Mouse (Mus musculus) layer of hippocampus, adult 9-10 months (tissue): ENCODE data around the gene Tbc1d23.
A peak's percentile ranks its signal among the peaks of the same experiment; 100 is the strongest.
"Not testable (repeated sequence)": the region's sequence is repeated elsewhere in the genome, so short reads cannot be mapped to it uniquely, and the experiment has no call there.

ENCODE experiments used
- DNase-seq: peaks from one replicate; pipeline ENCODE4 v3.0.0; 2022; ENCODE audit warnings: low spot score

Tbc1d23 gene

DNA sequence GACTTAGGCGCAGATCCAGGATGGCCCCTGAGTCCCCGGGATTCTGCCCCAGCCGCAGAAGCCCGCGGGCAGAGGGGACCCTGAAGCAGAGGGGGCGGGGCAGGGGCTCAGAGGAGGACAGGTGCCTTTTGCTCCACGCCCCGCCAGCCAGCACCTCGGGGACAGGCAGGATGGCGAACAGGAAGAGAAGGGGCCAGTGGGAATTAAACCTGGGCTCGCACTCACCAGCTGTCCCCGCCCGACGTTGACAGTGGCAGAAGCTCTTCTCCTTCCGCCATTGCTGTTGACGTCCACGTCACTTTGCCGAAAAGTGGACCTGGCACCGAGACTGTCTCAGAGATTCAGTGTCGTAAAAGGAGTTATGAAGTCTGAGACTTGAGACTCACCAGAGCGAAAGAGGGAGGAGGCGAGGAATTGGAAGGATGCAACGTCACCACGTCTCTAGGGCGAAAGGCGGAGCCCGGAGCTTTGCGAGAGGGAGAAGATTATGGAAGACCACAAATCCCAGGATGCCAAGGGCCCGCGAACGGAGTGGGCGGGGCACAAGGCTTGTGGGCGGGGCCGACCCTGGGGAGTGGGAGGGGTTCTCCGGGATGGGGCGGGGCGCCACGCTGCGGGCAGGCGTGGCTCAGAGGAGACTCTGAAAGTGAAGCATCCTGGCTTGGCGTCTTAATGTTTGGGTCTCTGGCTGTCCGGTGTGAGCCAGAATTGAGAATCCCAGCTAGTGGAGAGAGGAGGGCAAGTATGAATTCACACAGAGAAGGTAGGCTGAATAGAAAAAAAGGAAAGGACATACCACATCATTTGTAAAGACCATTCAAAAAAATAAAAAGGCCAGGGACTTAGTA is at the start of gene Tbc1d23:
Gene Tbc1d23 (minus strand): TSS at position 416 of the 848 bp plus-strand sequence.
- DNase-seq = peak; percentile 93

DNA sequence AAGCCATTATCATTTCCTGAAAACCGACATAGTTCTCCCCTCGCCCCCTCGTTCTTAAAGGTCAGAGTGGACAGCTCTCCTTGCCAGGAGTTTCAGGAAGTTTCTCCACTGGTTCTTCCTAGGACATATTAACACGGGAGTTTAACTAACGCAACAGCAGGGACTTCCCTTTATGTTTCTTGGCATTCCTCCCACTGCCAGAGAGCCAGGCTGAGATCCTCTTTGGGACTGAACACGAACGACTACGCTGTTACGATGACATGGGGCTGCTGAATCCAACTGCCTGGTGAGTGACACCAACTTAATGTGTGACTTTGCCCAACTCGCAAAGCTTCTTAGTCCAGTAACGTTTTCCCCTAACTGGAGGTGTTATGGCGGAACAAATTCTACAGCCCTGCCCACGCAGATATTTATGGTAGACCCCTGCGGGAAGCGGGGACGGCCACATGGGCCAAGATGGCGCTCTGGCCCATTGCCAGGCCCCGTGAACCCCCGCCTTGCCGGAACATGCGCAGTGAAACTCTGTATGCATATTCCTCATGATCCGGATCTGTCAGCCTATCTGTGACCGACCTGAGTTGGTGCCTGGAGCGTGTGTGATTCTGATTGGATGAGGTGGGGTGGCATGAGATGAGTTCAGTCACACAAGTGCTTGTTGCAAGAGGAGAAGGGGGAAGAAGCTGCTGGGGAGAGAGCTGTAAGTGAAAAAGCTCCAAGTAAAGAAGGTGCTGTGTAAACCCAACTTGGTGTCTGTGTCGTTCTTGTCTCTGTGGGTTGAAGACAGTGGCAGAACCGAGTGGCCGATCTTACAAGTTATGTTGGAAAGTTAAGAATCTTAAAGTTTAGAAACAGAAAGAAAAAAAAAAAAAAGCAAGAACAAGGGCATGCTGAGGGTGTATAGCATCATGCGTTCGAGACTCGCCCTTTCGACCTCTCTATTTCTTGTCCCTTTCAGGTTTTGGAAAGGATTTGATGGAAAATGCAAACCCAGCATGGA is 49.2 kb upstream of the Tbc1d23 start:
- no peak for DNase-seq

DNA sequence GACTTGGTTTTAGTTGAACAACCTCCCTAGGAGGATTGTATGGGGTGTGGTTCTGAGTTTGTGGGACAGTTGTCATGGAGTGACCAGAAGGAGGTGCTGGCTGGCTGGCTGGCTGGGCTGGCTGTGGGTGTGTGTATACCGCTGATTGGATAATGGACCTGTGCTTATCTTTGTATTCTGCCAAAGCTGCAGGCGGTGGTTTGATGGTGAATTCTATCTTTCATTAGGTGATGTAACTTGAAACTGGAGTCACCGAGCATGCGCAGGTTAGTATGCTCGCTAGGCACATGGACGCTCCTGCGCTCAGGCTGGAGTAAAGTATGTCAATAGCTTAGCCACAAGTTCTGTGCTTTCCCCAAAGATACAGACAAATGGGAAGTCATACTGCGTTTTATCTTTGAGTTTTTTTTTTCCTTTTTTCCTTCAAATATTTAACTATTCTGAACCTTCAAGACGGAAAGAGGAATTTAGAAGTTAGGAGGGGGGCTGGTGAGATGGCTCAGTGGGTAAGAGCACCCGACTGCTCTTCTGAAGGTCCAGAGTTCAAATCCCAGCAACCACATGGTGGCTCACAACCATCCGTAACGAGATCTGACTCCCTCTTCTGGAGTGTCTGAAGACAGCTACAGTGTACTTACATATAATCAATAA is 47.8 kb upstream of the Tbc1d23 start:
- DNase-seq = no peak

DNA sequence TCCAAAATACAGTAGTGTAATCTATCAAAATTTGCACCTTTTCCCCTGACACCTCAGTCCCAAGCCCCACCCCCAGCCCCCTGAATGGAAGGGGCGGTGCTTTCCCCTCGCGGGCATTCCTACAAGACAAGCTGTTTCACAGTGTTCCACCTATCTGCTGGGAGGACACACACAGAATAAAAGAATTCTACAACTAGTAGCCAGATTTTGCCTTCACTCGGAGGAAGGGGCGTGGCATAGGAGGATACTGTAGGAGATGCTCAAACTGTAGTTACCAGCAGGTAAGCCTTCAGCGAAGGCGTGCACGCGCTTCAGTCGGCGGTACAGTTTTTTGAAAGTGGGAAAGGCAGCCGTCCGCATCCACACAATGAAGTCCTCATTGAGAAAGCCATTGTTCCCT is 38.4 kb upstream of the Tbc1d23 start:
- no peak for DNase-seq

DNA sequence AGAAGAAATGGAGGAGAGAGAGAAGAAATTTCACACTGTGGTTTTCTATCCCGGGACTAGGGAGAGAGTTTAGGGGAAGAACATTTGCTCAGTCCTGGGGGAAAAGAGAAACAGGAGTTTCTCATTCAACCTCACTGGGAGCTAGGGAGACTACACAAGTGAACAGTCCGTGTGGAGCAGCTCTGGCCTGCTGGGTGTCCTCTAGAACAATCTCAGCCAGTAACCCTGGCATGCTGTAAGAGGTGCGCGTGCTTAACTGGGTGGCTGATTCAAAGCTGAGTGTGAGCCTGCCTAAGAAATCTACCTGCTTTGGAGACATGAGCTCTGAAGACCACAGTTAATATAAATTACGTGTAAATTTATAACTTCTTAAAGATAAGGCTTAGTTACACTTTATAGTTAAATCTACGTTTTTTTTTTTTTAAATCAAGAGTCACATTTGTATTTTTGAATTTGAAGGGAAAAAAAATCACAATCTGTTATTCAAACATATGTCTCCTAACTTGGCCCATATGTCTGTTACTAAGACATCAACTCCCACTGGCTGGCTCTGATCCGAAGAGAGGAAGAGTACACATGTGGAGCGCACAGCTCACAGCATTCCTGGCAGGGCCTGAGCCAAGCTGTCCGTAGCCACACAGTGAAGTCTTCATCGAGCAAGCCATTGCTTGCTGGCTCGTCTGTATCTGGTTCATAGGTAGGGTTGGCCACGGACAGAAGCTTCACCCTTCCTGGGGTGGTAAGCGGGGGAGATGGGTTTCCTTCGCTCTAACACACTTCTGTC is 36.9 kb upstream of the Tbc1d23 start:
- DNase-seq = peak; percentile 26

DNA sequence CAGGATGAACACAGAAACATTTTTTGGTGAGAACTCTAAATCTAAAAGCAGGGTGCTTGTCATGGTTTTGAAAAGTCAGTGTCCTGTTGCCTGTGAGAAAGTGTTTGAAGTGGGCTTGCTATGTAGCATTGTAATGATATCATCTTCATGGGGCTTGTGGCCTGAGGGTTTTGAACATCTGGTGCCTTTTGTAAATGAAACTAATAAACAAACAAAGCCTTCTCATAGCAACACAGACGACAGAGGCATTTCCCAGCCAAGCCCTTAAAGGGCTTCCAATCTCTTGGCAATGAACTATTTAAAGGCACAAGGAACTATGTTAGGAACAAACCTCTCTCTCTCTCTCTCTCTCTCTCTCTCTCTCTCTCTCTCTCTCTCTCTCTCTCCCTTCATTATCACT is 35.8 kb upstream of the Tbc1d23 start:
- no peak for DNase-seq

DNA sequence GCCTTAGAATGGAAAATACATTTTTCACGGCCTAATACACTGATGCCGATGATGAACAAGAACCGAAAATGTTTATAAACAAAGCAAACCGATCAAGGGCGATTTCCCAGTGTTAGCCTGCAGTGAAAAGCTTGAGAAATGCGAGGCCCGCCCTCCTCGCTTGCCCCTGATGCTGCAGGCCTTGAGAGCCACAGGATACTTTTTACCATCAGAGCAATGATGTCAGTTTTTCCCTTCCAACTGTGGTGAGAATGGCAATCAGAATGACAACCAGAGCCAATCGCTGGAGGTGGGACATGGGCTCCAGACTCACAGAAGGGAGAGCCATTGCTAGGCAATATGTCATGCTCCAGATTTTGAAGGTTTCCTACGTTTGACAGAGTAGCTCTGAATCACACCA is 28.8 kb upstream of the Tbc1d23 start:
- DNase-seq = no peak

DNA sequence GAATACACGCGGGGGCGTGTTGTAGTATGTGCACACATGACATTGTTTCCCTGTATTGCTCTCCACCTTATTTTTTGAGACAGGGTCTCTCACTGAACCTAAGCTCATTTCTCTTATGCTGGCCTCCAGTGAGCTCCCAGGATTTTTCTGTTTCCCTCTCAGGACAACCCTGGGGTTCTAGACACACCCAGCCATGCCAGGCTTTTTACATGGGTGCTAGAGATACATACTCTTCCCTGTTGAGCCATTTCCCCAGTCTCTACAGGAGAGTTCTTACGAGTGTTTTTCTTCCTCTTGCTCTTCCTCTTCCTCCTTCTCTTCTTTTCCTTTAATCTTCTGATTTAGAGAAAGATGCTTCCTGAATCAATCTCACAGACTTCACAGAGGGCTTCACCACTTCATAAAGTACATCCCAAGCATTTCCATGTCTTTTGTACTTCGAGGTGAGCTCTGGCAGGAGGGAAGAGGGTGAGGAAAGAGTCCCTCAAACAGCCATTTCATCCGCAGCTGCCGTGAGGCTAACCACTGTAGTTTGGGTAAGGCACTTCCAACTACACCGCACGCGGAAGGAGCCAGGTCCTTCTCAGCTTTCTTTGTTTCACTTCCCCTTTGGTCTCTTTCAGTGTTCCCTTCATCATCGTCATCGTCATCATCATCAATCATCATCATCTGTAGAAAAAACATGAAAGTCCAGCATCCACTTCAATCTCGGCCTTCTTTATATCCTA is 28.2 kb upstream of the Tbc1d23 start:
- no peak for DNase-seq

DNA sequence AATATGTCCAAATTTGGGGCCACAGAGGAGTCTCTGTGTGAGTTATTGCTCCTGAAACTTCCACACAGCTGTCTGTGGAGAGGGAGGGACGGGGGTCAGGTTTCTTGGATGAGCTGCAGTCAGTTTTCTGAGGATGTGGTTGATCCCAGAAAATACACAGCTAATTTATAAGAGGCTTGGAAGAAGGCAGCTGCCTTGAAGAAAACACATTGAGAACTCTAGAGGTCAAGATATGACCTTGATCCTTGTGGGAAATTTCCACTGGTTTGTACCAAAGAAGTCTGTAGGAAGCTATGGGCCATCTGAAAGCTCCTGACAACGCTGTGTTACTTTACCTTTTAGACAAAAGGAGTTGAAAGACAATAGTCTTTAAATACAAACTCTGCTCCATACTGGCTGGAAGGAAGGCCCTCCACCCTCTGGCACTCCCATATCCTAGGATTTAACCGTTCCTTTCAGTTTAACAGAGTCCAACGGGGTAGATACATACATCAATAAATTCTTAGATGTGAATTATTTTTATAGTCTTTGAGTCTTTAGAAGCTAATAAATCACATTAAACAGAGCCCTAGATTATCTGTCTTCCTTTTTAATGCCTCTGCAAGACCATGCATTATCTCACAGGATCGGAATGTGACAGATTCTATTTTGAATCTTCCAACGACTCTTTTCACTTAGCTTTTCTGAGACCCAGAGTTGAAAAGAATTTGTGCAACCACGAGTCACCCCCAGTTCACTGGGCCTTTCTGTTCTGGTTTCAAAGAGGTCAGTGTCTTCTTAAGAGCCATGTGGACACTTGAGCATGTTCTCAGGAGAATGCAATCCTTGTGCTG is 20.5 kb upstream of the Tbc1d23 start:
- no peak for DNase-seq

DNA sequence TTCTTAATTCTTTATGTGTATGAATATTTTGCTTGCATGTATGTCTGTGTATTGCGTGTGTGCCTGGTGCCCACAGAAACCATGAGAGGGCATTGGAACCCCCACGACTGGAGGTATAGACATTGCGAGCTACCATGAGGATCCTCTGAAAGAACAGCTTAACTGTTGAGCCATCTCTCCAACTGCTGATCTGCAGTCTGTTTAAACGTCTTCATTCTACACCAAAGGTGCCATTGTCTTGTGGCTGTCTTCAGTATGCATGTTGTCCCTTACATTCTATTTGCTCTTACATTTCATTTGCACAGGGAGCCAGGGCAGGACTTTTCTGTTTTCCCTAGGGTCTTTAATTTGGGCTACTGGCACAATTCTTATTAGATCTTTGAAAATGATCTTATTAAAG is 19.7 kb upstream of the Tbc1d23 start:
- DNase-seq = no peak

DNA sequence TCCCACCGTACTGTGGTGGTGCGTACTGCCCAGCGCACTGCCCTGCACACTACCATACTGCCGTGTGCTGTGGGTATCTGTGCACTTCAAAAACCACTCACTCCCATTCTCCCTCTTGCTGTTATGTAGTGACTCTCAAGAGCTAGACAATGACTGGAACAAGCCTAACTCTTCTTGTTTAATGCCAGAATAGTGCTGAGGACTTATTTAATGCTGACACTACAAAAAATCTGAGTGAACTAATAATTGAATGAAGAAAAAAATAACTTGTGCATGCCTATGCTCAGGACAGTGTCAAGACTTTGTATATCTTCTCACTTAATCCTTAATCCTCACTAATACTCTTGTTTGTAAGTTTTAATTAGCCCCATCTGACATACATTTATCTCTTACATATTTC is 16.2 kb upstream of the Tbc1d23 start:
- no peak for DNase-seq

DNA sequence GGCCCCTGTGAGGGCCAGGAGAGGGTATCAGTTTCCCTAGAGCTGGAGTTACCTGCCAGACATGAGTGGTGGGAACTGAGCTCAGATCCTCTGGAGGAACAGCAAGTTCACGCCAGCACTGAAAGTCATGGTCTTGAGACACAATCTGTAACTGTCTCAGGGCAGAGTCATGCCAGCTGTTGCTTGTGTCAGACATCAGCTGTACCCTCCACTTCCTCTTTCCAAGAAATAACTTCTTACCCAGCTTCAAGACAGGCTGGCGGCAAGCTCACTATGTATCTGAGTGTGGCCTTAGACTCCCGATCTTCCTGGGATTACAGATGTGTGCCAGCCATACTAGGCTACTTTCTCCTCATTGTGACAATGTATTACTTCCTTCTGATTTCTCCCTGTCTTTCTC is 15.3 kb upstream of the Tbc1d23 start:
- no peak for DNase-seq

DNA sequence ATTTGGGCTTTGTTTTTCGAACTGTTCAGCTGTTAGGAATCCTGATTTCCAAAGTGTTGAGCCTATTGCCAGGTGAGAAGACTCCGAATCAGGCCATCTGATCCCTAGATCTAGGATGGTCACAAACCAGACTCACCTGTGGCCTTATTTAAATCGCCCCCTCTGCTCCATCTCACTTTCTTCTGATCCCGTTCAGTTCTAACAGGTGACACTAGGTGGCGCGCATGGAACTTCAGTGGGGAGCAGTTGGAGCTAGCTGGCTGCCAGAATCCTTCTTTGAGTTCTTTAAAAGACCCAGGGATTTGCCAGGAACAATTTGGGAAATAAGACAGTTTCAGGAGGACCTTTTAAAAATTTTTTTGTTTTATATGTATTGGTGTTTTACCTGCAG is 12.5 kb upstream of the Tbc1d23 start:
- DNase-seq = peak; percentile 72

DNA sequence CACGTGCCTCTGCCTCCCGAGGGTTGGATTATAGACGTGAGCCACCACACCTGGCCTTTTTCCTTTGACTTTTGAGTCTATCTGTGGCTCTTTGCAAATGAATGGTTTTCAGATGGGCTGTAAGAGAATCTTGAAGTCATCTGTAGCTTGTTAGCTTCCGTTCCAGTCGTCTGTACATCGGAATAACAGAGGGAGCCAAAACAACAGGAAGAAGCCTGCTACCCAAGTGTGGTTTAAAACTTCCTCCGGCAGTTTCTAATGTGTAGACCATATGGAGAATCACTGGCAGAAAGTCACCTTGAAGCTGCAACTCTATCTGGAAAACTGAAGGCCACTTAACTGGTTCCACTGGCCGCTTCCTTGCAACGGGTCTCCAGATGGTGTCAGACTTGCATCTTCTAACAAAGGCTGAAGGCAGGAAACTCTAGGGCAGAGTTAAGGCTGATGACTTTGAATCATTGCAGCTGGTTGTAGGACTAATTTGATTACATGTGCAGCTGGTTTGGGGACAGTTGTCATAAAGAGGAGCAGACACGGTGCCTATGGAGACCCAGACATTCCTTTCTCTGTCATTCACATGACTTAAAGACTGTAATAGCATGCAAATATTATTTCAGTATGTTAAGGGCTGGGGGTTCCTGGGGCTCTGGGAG is 12.0 kb upstream of the Tbc1d23 start:
- no peak for DNase-seq

DNA sequence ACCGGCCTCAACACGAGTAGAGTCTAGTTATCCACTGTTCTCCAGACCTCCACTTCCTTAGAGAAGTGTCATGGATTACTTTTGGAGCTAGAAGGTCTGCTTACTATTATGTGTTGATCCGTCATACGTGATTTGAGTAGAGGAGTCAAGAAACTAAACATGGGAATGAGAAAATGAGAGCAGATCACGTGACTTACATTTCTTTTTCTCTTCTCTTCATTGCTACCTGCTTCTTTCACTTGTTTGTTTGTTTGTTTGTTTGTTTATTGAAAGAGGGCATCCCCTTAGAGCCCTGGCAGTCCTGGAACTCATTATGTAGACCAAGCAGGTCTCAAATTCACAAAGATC is 11.5 kb upstream of the Tbc1d23 start:
- no peak for DNase-seq

DNA sequence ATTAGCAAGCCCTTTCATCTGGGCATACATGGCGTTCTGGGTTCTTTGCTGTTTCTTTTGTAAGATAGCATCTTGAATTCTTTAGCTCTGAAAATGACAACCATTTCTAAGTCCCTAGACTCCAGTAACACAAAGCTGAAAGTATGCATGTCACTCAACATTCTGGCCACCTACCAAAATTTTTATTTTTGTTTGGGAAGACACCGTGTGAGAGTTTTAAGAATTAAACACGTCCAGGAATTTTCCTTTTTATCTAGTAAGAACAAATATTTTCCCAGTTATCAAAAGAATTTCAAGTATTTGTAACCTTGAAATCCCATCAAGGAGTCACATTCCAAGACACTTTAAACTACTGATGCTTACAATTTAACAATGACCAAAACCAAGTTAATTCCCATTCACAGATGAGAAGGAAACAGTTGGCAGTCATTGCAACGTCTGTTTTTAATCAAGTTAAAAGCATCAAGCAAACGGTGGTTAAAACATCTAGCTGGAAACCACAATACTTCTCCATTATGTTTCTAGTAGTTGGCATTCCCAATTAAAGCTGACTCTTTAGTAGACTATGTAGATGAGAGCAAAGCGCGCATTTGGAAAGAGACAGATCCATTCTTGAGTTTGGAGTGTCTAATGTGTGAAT is 4.7 kb upstream of the Tbc1d23 start:
- no peak for DNase-seq

DNA sequence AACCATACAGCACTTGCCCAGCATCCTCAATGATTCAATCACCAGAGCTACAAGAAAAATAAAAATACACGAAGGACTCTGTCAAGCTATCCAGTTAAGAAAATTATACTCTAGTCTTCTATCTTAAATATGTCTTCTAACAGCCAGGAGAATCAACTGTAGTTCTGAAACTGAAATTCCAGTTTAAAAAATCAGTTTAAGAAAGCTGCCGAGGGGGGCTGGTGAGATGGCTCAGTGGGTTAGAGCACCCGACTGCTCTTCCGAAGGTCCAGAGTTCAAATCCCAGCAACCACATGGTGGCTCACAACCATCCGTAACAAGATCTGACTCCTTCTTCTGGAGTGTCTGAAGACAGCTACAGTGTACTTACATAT is 620 bp upstream of the Tbc1d23 start:
- not testable (repeated sequence) for DNase-seq

DNA sequence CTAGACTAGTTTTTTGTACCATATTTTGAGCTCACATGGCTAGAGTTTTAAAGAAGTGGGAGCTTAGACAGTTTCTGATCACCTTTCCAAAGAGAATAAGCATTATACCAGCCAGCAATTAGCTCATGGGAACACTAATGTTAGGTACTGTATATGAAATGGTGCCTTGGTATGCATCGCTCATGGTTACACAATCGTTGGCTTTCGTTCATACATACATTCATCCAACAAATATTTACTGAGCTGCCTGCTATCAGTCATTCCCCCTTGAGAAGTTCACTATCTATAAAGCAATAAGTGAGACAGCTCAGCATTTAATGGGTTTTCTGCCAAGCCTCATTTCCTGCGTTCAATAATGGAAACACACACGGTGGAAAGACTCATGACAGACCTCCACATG is 4.9 kb downstream of the Tbc1d23 start:
- no peak for DNase-seq

DNA sequence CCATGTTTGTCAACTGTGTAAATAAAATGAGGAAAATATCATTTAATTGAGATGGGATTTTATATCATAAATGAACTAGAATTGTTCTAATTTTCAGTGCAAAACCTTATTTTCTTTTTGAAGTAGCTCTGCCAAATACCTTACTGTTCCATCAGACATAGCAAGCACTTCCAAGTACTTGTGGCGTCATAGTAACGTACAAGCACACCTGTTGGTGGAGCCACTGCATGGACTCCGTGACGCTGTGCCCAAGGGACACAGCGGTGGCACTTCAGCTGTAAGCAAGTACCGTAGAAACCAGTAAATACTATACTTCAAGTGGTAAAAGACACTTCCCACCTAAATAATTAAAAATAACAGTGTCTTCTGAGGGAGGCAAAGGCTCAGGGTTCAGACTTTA is 10.9 kb downstream of the Tbc1d23 start:
- DNase-seq = no peak
